Mouse (Mus musculus): ENCODE measurements around the gene Gm42957.
"Not testable (repeated sequence)": the region's sequence is repeated elsewhere in the genome, so short reads cannot be mapped to it uniquely, and the experiment has no call there.

The Gm42957 gene

GRCm38 (mm10) chr3:96617941-96618340 lies 17.3 kb upstream of the Gm42957 start:
- in situ Hi-C loops (cut with MboI; ENCODE audit: low sequenced_read_pairs), result no loop called here

- in situ Hi-C loops (cut with MboI; ENCODE audit: low sequenced_read_pairs), result no loop called here
Observed at GRCm38 (mm10) chr3:96623201-96623600, 12.1 kb upstream of the Gm42957 start.

GRCm38 (mm10) chr3:96629729-96630600 lies 5.3 kb upstream of the Gm42957 start, which contains the start of gene Rbm8a:
Gene Rbm8a, plus strand, starts transcription at chr3:96629933.
- in situ Hi-C loops (cut with MboI; ENCODE audit: low sequenced_read_pairs), result no loop called here

- in situ Hi-C loops (cut with MboI; ENCODE audit: low sequenced_read_pairs), result no loop called here
Observed at GRCm38 (mm10) chr3:96632058-96632457, 3.2 kb upstream of the Gm42957 start.

GRCm38 (mm10) chr3:96634015-96634414 lies 1.3 kb upstream of the Gm42957 start:
- in situ Hi-C loops (cut with MboI; ENCODE audit: low sequenced_read_pairs), result no loop called here

GRCm38 (mm10) chr3:96635906-96636305 lies 632 bp downstream of the Gm42957 start:
- in situ Hi-C loops (cut with MboI; ENCODE audit: low sequenced_read_pairs), result no loop called here

- in situ Hi-C loops (cut with MboI; ENCODE audit: low sequenced_read_pairs), result no loop called here
Observed at GRCm38 (mm10) chr3:96636448-96636847, 1.2 kb downstream of the Gm42957 start.

- in situ Hi-C loops (cut with MboI; ENCODE audit: low sequenced_read_pairs), result no loop called here
Observed at GRCm38 (mm10) chr3:96639219-96639618, 3.9 kb downstream of the Gm42957 start.

GRCm38 (mm10) chr3:96645018-96645649 lies 9.9 kb downstream of the Gm42957 start, which contains the start of gene Itga10:
Gene Itga10, plus strand, starts transcription at chr3:96645584.
- in situ Hi-C loops (cut with MboI; ENCODE audit: low sequenced_read_pairs), result no loop called here

- in situ Hi-C loops (cut with MboI; ENCODE audit: low sequenced_read_pairs), result no loop called here
Observed at GRCm38 (mm10) chr3:96647365-96647764, 12.1 kb downstream of the Gm42957 start.

GRCm38 (mm10) chr3:96660901-96661300 lies 25.6 kb downstream of the Gm42957 start:
- in situ Hi-C loops (cut with MboI; ENCODE audit: low sequenced_read_pairs), result no loop called here

GRCm38 (mm10) chr3:96662731-96663316 lies 27.6 kb downstream of the Gm42957 start:
- in situ Hi-C loops (cut with MboI; ENCODE audit: low sequenced_read_pairs), result no loop called here

- in situ Hi-C loops (cut with MboI; ENCODE audit: low sequenced_read_pairs), result no loop called here
Observed at GRCm38 (mm10) chr3:96663432-96664239, 28.4 kb downstream of the Gm42957 start.

- in situ Hi-C loops (cut with MboI; ENCODE audit: low sequenced_read_pairs), result not testable (repeated sequence)
Observed at GRCm38 (mm10) chr3:96665732-96666363, 30.6 kb downstream of the Gm42957 start.

GRCm38 (mm10) chr3:96666916-96667315 lies 31.6 kb downstream of the Gm42957 start:
- in situ Hi-C loops (cut with MboI; ENCODE audit: low sequenced_read_pairs), result no loop called here

GRCm38 (mm10) chr3:96667316-96667715 lies 32.0 kb downstream of the Gm42957 start:
- in situ Hi-C loops (cut with MboI; ENCODE audit: low sequenced_read_pairs), result no loop called here

GRCm38 (mm10) chr3:96668424-96669067 lies 33.3 kb downstream of the Gm42957 start:
- in situ Hi-C loops (cut with MboI; ENCODE audit: low sequenced_read_pairs), result no loop called here

- in situ Hi-C loops (cut with MboI; ENCODE audit: low sequenced_read_pairs), result no loop called here
Observed at GRCm38 (mm10) chr3:96669727-96670468, 34.6 kb downstream of the Gm42957 start, which contains the start of gene Ankrd35. Gene Ankrd35, plus strand, starts transcription at chr3:96670131.

- in situ Hi-C loops (cut with MboI; ENCODE audit: low sequenced_read_pairs), result no loop called here
Observed at GRCm38 (mm10) chr3:96671519-96671918, 36.2 kb downstream of the Gm42957 start.

Measured in CH12F3 (cell line).